Mouse (Mus musculus) erythroblast, embryonic 14.5 days (primary cell): ENCODE measurements around the gene Itpk1. TPM values are rescaled to one million over a fixed set of nuclear protein-coding genes. Genes with fewer than 3 reads are reported as not detected.

Source experiments
- H3K27me3 ChIP-seq: 2 replicates; pipeline ENCODE4 v1.6.1; 2012; ENCODE audit warnings: inconsistent platforms; ENCODE audit not compliant: control insufficient read depth
- H3K36me3 ChIP-seq: 2 replicates; pipeline ENCODE4 v1.6.1; 2012; ENCODE audit warnings: mild to moderate bottlenecking, inconsistent platforms; ENCODE audit not compliant: control insufficient read depth
- H3K4me1 ChIP-seq: 2 replicates; pipeline ENCODE4 v1.6.1; 2012; ENCODE audit warnings: inconsistent platforms; ENCODE audit not compliant: control insufficient read depth
- H3K4me3 ChIP-seq: replicated peaks from 2 replicates; pipeline ENCODE3; 2012; ENCODE audit warnings: moderate library complexity, mild to moderate bottlenecking, inconsistent platforms
- H3K9me3 ChIP-seq: 2 replicates; pipeline ENCODE4 v1.6.1; 2012; ENCODE audit warnings: low read length, inconsistent platforms, mixed read lengths; ENCODE audit not compliant: control insufficient read depth
- GATA1 ChIP-seq: IDR thresholded peaks from 2 replicates; pipeline ENCODE4 v1.6.1; 2012; ENCODE audit warnings: low read length, inconsistent platforms, mixed read lengths
- TAL1 ChIP-seq: IDR thresholded peaks from 3 replicates; pipeline ENCODE4 v1.6.1; 2012; ENCODE audit warnings: low read length, inconsistent platforms, mixed read lengths
- polyA plus RNA-seq: library from polyadenylated mRNA; stranded (reverse); fragments of >175 nt; gene quantifications from 2 replicates; pipeline ENCODE4 v1.2.3, GENCODE M21; 2012

Itpk1 gene
- polyA plus RNA-seq, 1 experiment = 0.24 TPM

DNA sequence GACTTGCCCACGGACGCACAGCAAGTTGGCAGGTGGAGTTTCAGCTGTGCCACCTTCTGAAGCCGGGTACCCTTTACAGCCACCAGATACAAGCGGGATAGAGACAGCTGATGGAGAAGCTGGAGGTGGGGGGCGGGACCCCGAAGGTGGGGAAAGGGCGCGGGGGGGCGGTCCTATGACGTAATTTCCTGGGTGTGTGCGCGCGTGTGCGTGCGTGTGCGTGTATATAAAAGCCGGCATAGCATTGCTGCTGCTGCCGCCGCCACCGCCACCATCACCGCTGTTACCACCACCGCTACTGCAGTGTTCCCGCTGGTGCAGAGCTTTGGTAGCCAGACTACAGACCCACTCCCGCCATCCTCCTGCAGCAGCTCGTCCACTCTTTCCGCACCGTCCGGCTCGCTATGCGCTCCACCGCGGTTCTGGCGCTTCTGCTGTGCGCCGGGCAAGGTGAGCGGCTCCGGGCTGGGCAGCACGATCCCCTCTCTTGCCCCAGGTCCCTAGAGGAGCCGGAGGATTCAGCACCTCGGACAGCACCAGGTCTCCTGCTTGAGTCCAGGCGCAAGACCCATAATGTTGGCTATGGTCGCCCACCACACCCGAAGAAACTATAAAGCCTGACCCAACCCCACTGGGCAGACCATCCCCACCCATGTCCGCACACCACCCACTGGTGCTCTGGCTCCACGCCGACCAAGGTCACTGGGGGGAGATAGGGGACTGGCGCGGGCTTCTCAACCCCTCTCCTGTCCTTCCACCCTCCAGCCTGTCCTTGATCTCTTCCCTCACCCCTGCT, 149.8 kb downstream of the Itpk1 start, which contains the start of gene Chga:
Gene Chga, plus strand, starts transcription at position 249 of the 796 bp plus-strand sequence.
- H3K9me3 ChIP-seq = no peaks in the 10 kb centered on the region

DNA sequence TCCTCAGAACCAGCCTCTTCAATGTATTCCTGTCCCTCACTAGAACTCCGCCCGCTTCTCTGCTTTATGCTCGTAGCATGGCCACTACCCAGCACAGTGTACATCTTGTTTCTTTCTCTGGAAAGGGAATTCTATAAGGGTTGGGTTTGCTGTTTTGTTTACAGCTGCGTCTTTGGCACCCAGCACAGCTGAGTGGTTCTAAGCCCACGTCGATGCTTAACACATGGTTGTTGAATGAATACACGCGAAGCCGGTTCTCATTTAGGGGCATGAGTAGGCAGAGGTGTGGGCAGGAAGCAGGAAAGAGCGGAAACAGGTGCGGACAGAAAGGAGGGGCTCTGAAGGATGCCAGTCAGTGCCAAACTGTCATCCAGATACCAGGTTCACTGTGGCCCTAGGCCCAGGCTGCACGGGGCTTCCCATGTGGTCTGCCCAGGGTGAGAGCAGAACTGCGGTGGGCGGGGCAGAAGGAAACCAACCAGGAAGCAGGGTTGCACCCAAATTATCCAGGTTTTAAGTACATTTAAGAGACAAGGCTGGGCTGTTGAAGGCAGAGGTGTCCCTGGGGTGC, 150.9 kb downstream of the Itpk1 start:
- Histone ChIP-seq H3K4me3 (no peak overlapping the region), H3K9me3 (no peaks in the 10 kb centered on the region), H3K36me3 (no peaks in the 10 kb centered on the region), H3K27me3 (peaks cover 46% of the 10 kb centered on the region), H3K4me1 (peaks cover 39% of the 10 kb centered on the region)
- TF ChIP-seq GATA1 (no peak), TAL1 (no peak)

More for the DNA sequence above, 149.8 kb downstream of the Itpk1 start, which contains the start of gene Chga:
- Histone ChIP-seq H3K27me3 (peaks cover 46% of the 10 kb centered on the region), H3K36me3 (no peaks in the 10 kb centered on the region), H3K4me3 (peak within 1 kb of the TSS; percentile 54), H3K4me1 (peaks cover 39% of the 10 kb centered on the region)
- TF ChIP-seq TAL1 = no peak
- no peak for TF ChIP-seq GATA1

DNA sequence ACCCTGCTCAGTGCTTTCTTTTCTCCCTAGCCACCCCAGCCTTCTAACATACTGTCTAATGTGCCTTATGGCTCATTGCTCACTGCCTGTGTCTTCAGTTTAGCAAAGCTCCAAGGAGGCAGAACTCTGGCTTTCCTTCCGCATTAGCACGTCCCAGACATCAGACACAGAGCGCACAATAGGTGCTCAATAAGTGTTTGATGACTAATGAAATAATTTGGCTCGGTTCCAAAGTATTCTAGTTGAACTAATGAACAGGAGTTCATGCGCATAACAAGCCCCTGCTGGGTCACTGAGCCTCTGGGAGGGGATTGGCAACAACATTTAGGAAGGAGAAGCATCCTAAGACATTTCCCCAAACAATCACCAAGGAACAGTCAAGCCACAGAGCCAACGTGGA, 152.7 kb downstream of the Itpk1 start:
- TF ChIP-seq GATA1 (no peak), TAL1 (no peak)
- H3K9me3 ChIP-seq = no peaks in the 10 kb centered on the region
- peaks cover 39% of the 10 kb centered on the region for H3K4me1 ChIP-seq
- peaks cover 33% of the 10 kb centered on the region for H3K27me3 ChIP-seq
- no peaks in the 10 kb centered on the region for H3K36me3 ChIP-seq
- H3K4me3 ChIP-seq = no peak overlapping the region

DNA sequence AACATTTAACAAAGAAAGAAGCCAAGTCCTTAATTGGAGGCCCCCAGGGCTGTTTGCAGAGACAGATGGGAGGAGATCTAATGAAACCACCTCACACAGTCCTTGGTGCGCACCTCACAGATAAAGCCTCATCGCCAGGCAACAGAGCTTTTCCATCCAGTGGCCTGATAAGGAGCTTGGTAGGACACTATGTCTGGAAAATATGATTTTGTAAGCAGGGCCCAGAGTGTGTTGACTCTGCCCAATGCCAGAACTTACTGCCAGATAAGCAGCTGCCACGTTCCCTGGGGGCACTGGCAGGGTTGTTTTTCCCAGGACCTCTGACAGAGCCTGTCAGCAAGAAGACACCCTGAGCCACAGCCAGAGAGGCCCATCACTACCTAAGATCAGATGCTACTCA, 153.5 kb downstream of the Itpk1 start:
- TF ChIP-seq TAL1 (peak; percentile 27; the same call in 1 of the 3 replicates), GATA1 (no peak; the same call in 1 of the 2 replicates)
- H3K4me1 ChIP-seq = peaks cover 43% of the 10 kb centered on the region
- H3K27me3 ChIP-seq = peaks cover 37% of the 10 kb centered on the region
- H3K36me3 ChIP-seq = no peaks in the 10 kb centered on the region
- peak overlapping the region; percentile 4 for H3K4me3 ChIP-seq
- H3K9me3 ChIP-seq = no peaks in the 10 kb centered on the region

DNA sequence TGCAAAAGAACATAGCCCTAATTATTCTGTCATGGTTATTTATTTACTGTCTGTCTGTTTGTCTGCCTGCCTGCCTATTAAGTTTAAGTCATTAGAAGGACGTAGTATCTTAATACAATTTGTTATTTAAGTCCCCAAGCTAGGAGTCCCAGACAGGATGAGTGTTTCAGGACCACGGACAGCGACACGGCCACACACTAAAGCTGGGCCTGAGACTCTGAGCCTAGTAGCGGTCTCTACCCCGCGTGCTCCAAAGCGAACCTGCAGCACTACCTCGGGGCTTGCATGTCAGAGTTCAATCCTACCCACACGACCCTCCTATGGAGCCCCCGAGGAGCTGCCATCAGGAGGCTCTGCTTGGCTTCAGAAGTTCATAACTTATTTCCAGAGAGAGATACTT, 154.2 kb downstream of the Itpk1 start:
- H3K27me3 ChIP-seq = peaks cover 31% of the 10 kb centered on the region
- H3K9me3 ChIP-seq = no peaks in the 10 kb centered on the region
- H3K4me1 ChIP-seq = peaks cover 43% of the 10 kb centered on the region
- no peaks in the 10 kb centered on the region for H3K36me3 ChIP-seq
- H3K4me3 ChIP-seq = no peak overlapping the region
- TF ChIP-seq TAL1 (no peak), GATA1 (no peak)

DNA sequence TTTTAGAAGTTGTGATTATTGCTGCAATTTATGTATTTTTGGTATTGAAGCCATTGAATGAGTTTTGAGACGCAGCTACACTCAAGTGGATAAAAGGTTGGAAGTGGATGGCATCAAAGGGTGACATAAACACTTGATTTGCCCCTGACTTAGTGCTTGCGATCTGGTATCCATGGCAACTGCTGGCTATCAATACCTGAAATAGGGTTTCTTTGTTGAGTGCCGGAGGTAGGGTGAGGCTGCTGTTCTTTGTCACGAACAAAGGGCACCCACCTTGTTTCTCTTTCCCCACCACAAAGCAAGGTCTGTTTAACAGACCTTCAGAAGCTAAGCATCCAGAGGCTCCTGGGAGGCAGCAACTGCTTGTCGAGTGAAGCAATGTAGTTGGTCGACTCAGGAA, 159.6 kb downstream of the Itpk1 start:
- Histone ChIP-seq H3K9me3 (no peaks in the 10 kb centered on the region), H3K4me1 (peaks cover 9% of the 10 kb centered on the region), H3K36me3 (no peaks in the 10 kb centered on the region), H3K27me3 (peaks cover 9% of the 10 kb centered on the region), H3K4me3 (no peak overlapping the region)
- no peak for TF ChIP-seq TAL1
- no peak for TF ChIP-seq GATA1

DNA sequence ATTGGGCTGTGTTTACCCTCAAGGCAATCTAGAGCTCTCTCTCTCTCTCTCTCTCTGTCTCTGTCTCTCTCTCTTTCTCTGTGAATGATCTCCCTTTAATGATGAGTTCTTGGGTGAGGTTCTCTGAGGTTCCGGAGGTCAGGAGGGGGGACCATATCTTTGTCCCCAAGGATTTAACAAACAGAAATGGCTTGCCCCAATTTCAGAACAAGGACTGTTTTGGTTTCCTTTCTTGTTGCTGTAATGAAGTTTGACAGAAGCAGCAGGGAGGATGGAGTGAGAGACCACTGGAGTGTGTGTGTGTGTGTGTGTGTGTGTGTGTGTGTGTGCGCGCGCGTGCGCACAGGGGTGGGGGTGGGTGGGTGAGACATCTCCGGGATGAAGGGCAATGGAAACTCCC, 163.6 kb downstream of the Itpk1 start:
- no peaks in the 10 kb centered on the region for H3K27me3 ChIP-seq
- no peaks in the 10 kb centered on the region for H3K36me3 ChIP-seq
- H3K9me3 ChIP-seq = no peaks in the 10 kb centered on the region
- no peak overlapping the region for H3K4me3 ChIP-seq
- no peak for TF ChIP-seq TAL1
- no peak for TF ChIP-seq GATA1
- H3K4me1 ChIP-seq = peaks cover 4% of the 10 kb centered on the region; the same call in 1 of the 2 replicates

DNA sequence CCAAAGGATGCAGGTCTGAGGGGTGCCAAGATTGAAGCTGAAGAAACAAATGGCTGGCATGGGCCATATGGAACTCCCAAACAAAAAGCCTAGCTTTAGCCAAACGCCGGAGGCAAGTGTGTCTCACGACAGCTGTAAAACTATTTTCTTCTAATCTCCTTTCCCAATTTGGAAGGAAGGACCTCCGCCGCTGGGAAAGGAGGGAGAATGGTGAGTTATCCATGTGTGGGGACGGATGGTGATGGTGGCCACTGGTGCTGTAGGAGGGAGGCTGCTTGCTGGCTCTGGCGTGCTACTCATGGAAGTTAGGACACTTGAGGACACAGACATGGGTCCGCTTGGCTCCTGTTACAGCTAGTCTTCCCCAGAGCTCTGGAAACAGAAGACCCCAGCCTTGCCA, 164.5 kb downstream of the Itpk1 start:
- Histone ChIP-seq H3K9me3 (no peaks in the 10 kb centered on the region), H3K4me3 (no peak overlapping the region), H3K4me1 (peaks cover 4% of the 10 kb centered on the region; the same call in 1 of the 2 replicates), H3K36me3 (no peaks in the 10 kb centered on the region), H3K27me3 (no peaks in the 10 kb centered on the region)
- TF ChIP-seq TAL1 = no peak
- no peak for TF ChIP-seq GATA1

DNA sequence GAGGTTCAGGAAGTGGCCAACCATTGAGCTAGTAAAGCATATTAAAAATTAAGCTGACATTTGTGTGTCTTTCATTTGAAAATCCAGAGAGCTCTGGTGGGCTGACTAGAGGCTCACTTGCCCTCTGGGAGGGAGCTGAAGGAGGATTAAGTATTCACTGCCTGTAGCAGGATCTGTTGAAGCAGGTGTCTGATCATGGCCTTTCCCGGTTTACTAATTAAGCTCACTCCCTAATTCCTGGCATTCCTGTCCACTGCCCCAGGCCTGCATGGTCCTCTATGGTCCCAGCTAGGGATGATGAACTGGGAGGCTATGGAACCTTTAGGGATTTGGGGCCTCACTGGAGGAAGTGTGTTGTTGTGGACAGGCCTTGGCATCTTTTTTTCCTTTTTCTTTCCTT, 168.9 kb downstream of the Itpk1 start:
- Histone ChIP-seq H3K9me3 (no peaks in the 10 kb centered on the region), H3K27me3 (no peaks in the 10 kb centered on the region; the same call in 1 of the 2 replicates), H3K4me1 (no peaks in the 10 kb centered on the region; the same call in 1 of the 2 replicates), H3K36me3 (no peaks in the 10 kb centered on the region), H3K4me3 (no peak overlapping the region)
- no peak for TF ChIP-seq GATA1
- TF ChIP-seq TAL1 = no peak
